Mouse (Mus musculus) lung, embryonic 14.5 days (tissue): Measurements from ENCODE around the gene Adcyap1r1. TPM values are rescaled to one million over a fixed set of nuclear protein-coding genes. Genes with fewer than 3 reads are reported as not detected.

Experiments
- ATAC-seq: fragments of 200-750 bp; cut with Nextera tagmentation; 2 replicates; pipeline ENCODE4 v1.8.0; 2017; ENCODE audit warnings: mild to moderate bottlenecking, moderate TSS enrichment, moderate library complexity; ENCODE audit not compliant: insufficient read depth
- DNase-seq: peaks from one replicate; pipeline ENCODE4 v3.0.0-alpha.2; 2015
- H3K27ac ChIP-seq: fragments of 300-500 bp; sonication (generic); 2 replicates; pipeline ENCODE4 v1.5.1; 2014; ENCODE audit warnings: low read depth, mild to moderate bottlenecking, moderate library complexity
- H3K27me3 ChIP-seq: fragments of 300-500 bp; sonication (generic); 2 replicates; pipeline ENCODE4 v1.6.1; 2014; ENCODE audit warnings: low read length, control low read depth; ENCODE audit not compliant: insufficient read depth
- H3K36me3 ChIP-seq: fragments of 300-500 bp; sonication (generic); 2 replicates; pipeline ENCODE4 v1.6.1; 2014; ENCODE audit warnings: control low read depth; ENCODE audit not compliant: insufficient read depth
- H3K4me1 ChIP-seq: fragments of 300-500 bp; sonication (generic); 2 replicates; pipeline ENCODE4 v1.6.1; 2014; ENCODE audit warnings: antibody characterized with exemption, control low read depth; ENCODE audit not compliant: insufficient read depth
- H3K4me2 ChIP-seq: fragments of 300-500 bp; sonication (generic); 2 replicates; pipeline ENCODE4 v1.6.1; 2014; ENCODE audit warnings: mild to moderate bottlenecking
- H3K4me3 ChIP-seq: fragments of 300-500 bp; sonication (generic); 2 replicates; pipeline ENCODE4 v1.5.1; 2014; ENCODE audit warnings: low read depth, low read length
- H3K9ac ChIP-seq: fragments of 300-500 bp; sonication (generic); 2 replicates; pipeline ENCODE4 v1.6.1; 2014
- H3K9me3 ChIP-seq: fragments of 300-500 bp; sonication (generic); 2 replicates; pipeline ENCODE4 v1.6.1; 2016; ENCODE audit warnings: low read depth, low read length, control low read depth
- CTCF ChIP-seq: IDR thresholded peaks from 2 replicates; pipeline ENCODE4 v1.5.1; 2016; ENCODE audit warnings: antibody characterized with exemption, low read depth
- WGBS: fragments of 180-500 bp; shearing (Covaris S2); extraction: QIAGEN DNeasy Blood & Tissue Kit; methylation state at CpG from one replicate; pipeline ENCODE4 v1.1.7; 2014; 5-methylcytosine and 5-hydroxymethylcytosine counted together
- polyA plus RNA-seq: library from polyadenylated mRNA; unstranded; fragments of >200 nt; fragmentation: Nextera tagmentation; extraction: Ambion mirVana; gene quantifications from 2 replicates; pipeline ENCODE4 v1.2.1, GENCODE M21; 2014

The Adcyap1r1 gene
- polyA plus RNA-seq, 1 experiment from 2014 or later = 0.61 TPM

DNA sequence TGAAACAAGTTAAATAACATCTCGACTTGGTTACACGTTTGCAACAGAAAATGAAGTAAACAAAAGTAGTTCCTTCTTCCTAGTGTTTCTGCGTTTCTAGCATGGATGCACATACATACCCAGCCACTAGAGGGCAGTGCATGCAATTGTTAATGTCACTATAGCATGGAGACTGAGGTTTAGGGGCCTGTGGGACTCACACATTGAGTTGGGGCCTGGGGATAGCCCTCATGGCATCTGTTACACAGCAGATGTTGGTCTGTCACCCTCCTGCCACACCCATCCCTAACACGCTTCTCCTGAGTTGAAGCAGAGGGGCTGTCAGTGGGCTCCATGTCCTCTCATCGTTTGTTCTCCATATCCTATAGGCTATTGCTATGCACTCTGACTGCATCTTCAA is 9.4 kb downstream of the Adcyap1r1 start:
- no peaks in the 10 kb centered on the region for H3K27me3 ChIP-seq
- H3K27ac ChIP-seq = no peak overlapping the region
- H3K36me3 ChIP-seq = no peaks in the 10 kb centered on the region
- H3K4me3 ChIP-seq = no peak overlapping the region
- no peak overlapping the region for H3K4me2 ChIP-seq
- ATAC-seq = no peak
- H3K4me1 ChIP-seq = no peaks in the 10 kb centered on the region
- no peak overlapping the region for H3K9ac ChIP-seq
- peak; percentile 43 for DNase-seq
- H3K9me3 ChIP-seq = no peaks in the 10 kb centered on the region
- peak; percentile 72 for TF ChIP-seq CTCF
- WGBS = 52% methylated on average over 5 of the region's 5 CpGs

DNA sequence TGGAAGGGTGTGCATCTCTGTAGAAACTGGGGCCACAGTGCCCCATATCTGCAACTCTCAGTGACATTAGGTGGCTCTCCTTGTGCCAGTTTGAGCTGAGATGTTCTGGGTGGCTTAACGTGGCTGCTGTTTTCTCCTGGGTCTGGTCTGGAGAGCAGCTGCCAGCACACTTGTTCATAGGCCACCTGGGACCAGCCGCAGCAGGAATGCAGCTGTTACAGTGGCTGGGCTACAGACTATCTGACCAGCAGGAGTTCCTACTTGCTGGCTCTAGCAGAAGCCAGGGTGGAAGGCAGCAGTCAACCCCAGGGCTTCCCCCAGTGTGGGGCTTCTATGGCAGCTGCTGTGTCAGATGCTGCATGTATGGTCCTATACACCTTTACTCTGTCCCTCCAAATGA is 9.9 kb downstream of the Adcyap1r1 start:
- 76% methylated on average over 2 of the region's 2 CpGs for WGBS
- no peaks in the 10 kb centered on the region for H3K27me3 ChIP-seq
- no peak overlapping the region for H3K27ac ChIP-seq
- H3K4me2 ChIP-seq = no peak overlapping the region
- ATAC-seq (no peak), DNase-seq (no peak)
- TF ChIP-seq CTCF = no peak
- H3K4me3 ChIP-seq = no peak overlapping the region
- no peaks in the 10 kb centered on the region for H3K4me1 ChIP-seq
- no peak overlapping the region for H3K9ac ChIP-seq
- H3K36me3 ChIP-seq = no peaks in the 10 kb centered on the region
- H3K9me3 ChIP-seq = no peaks in the 10 kb centered on the region

DNA sequence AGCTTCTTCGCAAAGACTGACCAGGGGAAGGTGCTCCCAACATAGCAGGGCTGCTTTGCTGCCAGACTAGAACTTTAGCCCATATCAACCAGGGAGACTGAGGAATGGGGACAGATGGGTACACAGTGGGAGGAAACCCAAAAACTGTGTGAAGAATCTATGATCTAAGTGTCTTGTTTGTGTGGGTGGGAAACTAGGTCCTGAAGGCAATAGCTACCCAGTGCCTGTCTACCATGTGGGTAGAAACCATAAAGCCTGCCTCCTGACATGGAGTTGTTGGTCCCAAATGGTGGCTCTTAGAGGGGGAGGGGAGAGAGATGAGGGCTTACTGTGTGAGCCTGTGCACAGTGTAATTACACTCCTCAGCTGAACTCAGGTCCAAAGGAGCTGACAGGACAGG is 10.6 kb downstream of the Adcyap1r1 start:
- ATAC-seq (no peak), DNase-seq (no peak)
- WGBS = 90% methylated on average over 1 of the region's 1 CpGs
- no peaks in the 10 kb centered on the region for H3K4me1 ChIP-seq
- H3K4me2 ChIP-seq = no peak overlapping the region
- no peak overlapping the region for H3K27ac ChIP-seq
- no peak for TF ChIP-seq CTCF
- H3K27me3 ChIP-seq = no peaks in the 10 kb centered on the region
- H3K4me3 ChIP-seq = no peak overlapping the region
- no peaks in the 10 kb centered on the region for H3K36me3 ChIP-seq
- no peaks in the 10 kb centered on the region for H3K9me3 ChIP-seq
- H3K9ac ChIP-seq = no peak overlapping the region

DNA sequence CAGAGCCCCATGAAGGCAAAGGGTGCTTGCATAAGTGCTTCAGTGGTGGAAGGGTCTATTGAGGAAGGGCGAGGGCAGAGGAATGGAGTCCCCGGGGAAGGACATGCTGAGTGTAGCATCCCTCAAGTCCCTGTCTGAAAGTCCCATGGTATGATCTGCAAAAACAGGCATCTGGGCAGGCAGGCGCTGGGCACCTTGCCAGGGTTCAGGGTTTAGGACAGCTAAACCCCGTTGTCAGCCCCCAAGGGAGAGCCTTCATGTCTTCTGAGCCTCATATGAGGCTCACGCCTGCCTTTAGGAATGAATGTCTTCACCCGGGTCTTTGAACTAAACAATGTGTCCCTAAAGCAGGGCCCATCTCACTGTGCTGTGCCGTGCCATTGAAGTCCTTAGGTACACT is 12.2 kb downstream of the Adcyap1r1 start:
- 69% methylated on average over 7 of the region's 7 CpGs for WGBS
- Histone ChIP-seq H3K27me3 (no peaks in the 10 kb centered on the region), H3K4me1 (no peaks in the 10 kb centered on the region), H3K36me3 (no peaks in the 10 kb centered on the region), H3K4me2 (no peak overlapping the region), H3K27ac (no peak overlapping the region), H3K9me3 (no peaks in the 10 kb centered on the region), H3K9ac (no peak overlapping the region), H3K4me3 (no peak overlapping the region)
- no peak for TF ChIP-seq CTCF
- ATAC-seq = no peak
- DNase-seq = peak; percentile 5

DNA sequence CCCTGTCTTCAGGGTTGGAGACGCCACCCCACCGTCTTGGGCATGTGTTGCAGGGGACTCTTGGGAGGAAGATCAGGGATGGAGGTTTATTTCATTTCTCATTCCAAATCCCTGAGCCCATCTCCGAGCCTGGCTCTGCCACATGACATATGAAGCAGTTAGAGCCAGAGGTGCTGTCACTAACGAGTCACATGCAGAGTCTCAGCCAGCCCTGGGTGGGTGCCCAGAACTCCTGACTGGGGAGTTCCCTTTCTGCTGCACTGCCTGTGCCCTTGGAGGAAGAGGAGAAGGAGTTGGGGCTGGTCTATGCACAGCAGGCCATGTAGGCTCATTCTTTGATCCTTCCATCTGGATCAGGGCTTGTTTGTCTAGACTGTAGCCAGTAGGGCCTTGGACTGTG is 13.5 kb downstream of the Adcyap1r1 start:
- DNase-seq (no peak), ATAC-seq (no peak)
- no peaks in the 10 kb centered on the region for H3K27me3 ChIP-seq
- TF ChIP-seq CTCF = no peak
- H3K4me3 ChIP-seq = no peak overlapping the region
- H3K27ac ChIP-seq = no peak overlapping the region
- H3K4me2 ChIP-seq = no peak overlapping the region
- H3K9me3 ChIP-seq = no peaks in the 10 kb centered on the region
- H3K9ac ChIP-seq = no peak overlapping the region
- no peaks in the 10 kb centered on the region for H3K4me1 ChIP-seq
- 82% methylated on average over 4 of the region's 4 CpGs for WGBS
- no peaks in the 10 kb centered on the region for H3K36me3 ChIP-seq

DNA sequence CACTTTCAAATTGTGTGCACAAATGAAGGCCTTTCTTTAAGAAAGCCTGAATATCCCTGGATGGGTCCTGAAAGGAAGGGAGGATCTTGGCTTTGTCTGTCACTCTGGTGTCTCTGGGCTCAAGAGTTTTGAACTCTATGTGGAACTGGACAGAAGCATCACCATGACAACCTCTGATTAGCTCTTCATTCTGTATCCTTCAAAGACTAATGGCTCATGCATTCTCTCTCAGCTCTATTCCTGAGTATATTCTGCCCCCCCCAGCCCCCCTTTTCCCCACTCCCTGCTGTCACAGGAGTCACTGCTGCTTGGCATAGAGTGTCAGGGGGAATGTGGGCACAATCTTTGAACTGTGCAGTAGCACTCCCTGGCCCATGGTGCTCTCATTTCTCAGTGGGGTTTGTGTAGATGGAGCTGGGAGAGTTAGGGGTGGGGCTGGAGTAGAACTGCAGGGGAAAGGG is 14.6 kb downstream of the Adcyap1r1 start:
- TF ChIP-seq CTCF = no peak
- ATAC-seq (no peak), DNase-seq (no peak)
- Histone ChIP-seq H3K4me3 (no peak overlapping the region), H3K36me3 (no peaks in the 10 kb centered on the region), H3K9ac (no peak overlapping the region), H3K4me2 (no peak overlapping the region), H3K27ac (no peak overlapping the region), H3K27me3 (no peaks in the 10 kb centered on the region), H3K9me3 (no peaks in the 10 kb centered on the region), H3K4me1 (no peaks in the 10 kb centered on the region)

DNA sequence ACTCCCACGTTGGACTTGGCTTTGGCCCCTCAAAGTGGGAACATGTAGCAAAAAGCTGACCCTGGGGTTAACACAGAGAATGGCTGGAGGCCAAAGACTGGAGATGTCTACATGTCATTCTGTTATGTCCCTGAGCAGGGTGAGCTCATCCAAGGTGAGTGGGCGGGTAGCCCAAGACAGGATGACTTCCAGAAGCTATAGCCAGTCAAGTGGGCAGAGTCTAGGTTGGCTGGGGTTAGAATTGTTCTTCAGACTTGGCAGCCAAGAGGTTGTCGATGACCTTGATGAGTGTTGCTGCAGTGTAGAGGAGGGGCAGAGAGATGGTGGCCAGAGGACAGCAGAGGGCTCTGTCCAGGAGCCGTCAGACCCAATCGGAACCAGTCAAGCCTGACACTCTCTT is 18.9 kb downstream of the Adcyap1r1 start:
- H3K9me3 ChIP-seq = no peaks in the 10 kb centered on the region
- H3K4me3 ChIP-seq = no peak overlapping the region
- no peak for TF ChIP-seq CTCF
- H3K4me1 ChIP-seq = no peaks in the 10 kb centered on the region
- 76% methylated on average over 5 of the region's 5 CpGs for WGBS
- no peaks in the 10 kb centered on the region for H3K36me3 ChIP-seq
- H3K27ac ChIP-seq = no peak overlapping the region
- H3K4me2 ChIP-seq = no peak overlapping the region
- H3K9ac ChIP-seq = no peak overlapping the region
- no peaks in the 10 kb centered on the region for H3K27me3 ChIP-seq
- ATAC-seq = no peak
- no peak for DNase-seq

DNA sequence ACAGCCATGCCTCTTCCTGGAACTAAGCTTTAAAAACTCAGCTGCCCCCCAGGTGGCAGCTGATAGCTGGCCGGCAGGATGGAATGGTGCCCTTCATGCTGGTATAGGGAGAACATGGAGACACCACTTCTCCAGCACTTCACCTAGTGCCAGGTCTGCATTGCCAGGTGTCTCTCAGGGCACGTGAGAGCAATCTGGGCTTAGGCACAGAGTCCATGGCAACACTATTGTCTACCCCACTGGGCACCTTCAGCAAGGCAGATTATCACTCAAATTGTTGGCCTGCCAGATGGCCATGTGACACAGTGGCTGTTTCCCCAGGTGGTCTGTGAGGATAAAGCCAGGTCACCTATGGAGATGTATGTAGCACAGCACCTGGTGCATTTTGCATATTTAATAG is 20.6 kb downstream of the Adcyap1r1 start:
- Histone ChIP-seq H3K9ac (no peak overlapping the region), H3K9me3 (no peaks in the 10 kb centered on the region), H3K4me2 (no peak overlapping the region), H3K36me3 (no peaks in the 10 kb centered on the region), H3K27ac (no peak overlapping the region), H3K27me3 (no peaks in the 10 kb centered on the region), H3K4me1 (no peaks in the 10 kb centered on the region), H3K4me3 (no peak overlapping the region)
- TF ChIP-seq CTCF = no peak
- no peak for DNase-seq
- ATAC-seq = no peak
- WGBS = 68% methylated on average over 2 of the region's 2 CpGs
